Mouse (Mus musculus) splenic B cell, adult 2 months (primary cell): ENCODE measurements at regions not wholly inside any gene's neighbourhood (a gene's known extent, or its start where the extent isn't known, plus 50 kb on each side); places are given as distances from the start of the nearest gene placed in this dataset.

Experiments
- DNase-seq: peaks from one replicate; pipeline ENCODE4 v3.0.0-alpha.2; 2011; ENCODE audit warnings: low read depth, low spot score
- H3K27me3 ChIP-seq: 2 replicates; pipeline ENCODE4 v1.6.1; 2012; ENCODE audit warnings: mild to moderate bottlenecking, low read length, moderate library complexity, mixed read lengths; ENCODE audit not compliant: control insufficient read depth, poor library complexity, insufficient read depth, severe bottlenecking
- H3K36me3 ChIP-seq: 2 replicates; pipeline ENCODE4 v1.6.1; 2012; ENCODE audit warnings: mild to moderate bottlenecking, low read length, moderate library complexity, mixed read lengths; ENCODE audit not compliant: control insufficient read depth, poor library complexity, insufficient read depth, severe bottlenecking

- no peak for DNase-seq
- no peaks in the 10 kb centered on the region for H3K27me3 ChIP-seq
- no peaks in the 10 kb centered on the region for H3K36me3 ChIP-seq
These were observed 202.7 kb upstream of the A230072I06Rik start for GRCm38 (mm10) chr8:12075943-12076342.

DNA sequence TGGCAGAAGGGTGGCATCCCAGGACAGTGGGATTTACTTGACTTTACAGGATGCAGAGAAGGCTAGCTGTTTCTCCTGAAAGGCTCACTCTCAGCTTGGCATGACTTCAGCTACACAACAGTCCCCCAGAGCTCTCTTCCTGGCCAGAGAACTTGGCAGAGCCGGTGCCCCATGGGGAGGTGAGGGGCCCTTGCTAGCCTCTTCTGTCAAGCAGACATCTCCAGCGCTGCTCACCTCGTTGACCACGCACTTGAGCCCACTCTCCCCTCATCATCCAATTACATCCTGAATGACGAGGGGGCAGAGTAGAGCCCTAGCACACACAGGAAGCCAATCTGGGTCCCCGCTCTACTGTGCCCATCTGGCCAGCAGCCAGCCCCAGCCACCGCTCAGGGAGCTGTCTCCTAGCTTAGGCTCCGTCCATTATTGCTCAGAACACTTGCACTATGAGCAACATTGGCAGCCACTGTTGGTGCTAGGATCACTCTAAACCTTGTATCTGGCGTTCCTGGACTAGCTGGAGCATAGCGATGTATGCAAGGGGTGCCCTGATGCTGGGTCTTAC, 201.7 kb upstream of the A230072I06Rik start:
- Histone ChIP-seq H3K27me3 (no peaks in the 10 kb centered on the region), H3K36me3 (no peaks in the 10 kb centered on the region)
- DNase-seq = no peak

DNA sequence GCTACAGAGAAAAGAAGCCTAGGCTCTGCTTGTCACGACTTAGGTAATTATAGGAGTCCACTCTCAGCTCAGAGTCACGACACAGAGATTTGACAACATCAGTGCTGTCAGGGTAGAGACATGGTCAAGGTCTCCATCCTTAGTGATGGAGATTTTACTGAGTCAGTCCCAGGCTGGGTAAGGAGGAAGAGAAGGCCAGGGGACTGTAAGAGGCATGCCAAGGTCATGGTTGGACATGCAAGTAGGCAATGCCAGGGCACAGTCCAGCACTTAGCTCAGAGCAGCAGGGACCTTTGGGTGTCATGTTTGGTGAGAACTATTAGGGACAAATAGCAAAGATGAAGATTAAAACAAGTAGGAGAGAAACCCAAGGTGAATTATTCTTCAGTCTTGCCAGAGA, 200.7 kb upstream of the A230072I06Rik start:
- Histone ChIP-seq H3K27me3 (no peaks in the 10 kb centered on the region), H3K36me3 (no peaks in the 10 kb centered on the region)
- DNase-seq = no peak

- DNase-seq = no peak
- Histone ChIP-seq H3K27me3 (no peaks in the 10 kb centered on the region), H3K36me3 (no peaks in the 10 kb centered on the region)
These were observed 199.7 kb upstream of the A230072I06Rik start for GRCm38 (mm10) chr8:12078679-12079566.

GRCm38 (mm10) chr8:12081536-12081935, 197.1 kb upstream of the A230072I06Rik start:
- Histone ChIP-seq H3K36me3 (no peaks in the 10 kb centered on the region), H3K27me3 (no peaks in the 10 kb centered on the region)
- DNase-seq = no peak

DNA sequence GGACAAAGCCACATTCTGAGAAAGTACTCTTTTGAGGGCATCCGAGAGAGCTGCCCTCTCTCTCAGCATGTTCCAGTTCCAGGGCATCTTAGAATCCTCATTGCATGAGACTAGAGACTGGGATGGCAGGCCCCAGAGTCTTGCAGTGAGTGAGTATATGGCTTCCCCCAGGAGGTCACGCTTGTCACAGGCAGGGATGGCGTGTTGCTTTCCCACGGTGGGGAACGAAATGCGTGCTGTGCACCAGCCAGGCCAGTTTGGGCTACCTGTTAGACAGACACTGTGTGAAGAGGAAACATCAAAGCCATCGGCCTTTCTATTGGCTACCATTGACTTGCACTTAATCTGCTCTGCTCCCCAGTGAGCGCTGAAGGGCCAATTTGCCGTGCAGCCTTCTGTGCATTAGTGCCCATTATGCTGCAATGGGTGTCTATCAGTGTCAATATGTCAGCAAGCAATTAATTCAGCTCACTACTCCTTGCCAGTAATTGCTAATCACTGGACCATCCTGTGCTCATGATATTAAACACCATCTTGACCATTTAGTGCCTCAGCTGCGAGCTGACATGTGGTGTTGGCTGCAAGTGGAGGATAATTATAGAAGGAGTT, 191.3 kb upstream of the A230072I06Rik start:
- no peaks in the 10 kb centered on the region for H3K27me3 ChIP-seq
- H3K36me3 ChIP-seq = no peaks in the 10 kb centered on the region
- no peak for DNase-seq

- Histone ChIP-seq H3K27me3 (no peaks in the 10 kb centered on the region), H3K36me3 (no peaks in the 10 kb centered on the region)
- DNase-seq = no peak
These were observed 178.5 kb upstream of the A230072I06Rik start for GRCm38 (mm10) chr8:12100145-12100544.

GRCm38 (mm10) chr8:12103296-12103695, 175.3 kb upstream of the A230072I06Rik start:
- H3K36me3 ChIP-seq = no peaks in the 10 kb centered on the region
- no peaks in the 10 kb centered on the region for H3K27me3 ChIP-seq
- DNase-seq = no peak

DNA sequence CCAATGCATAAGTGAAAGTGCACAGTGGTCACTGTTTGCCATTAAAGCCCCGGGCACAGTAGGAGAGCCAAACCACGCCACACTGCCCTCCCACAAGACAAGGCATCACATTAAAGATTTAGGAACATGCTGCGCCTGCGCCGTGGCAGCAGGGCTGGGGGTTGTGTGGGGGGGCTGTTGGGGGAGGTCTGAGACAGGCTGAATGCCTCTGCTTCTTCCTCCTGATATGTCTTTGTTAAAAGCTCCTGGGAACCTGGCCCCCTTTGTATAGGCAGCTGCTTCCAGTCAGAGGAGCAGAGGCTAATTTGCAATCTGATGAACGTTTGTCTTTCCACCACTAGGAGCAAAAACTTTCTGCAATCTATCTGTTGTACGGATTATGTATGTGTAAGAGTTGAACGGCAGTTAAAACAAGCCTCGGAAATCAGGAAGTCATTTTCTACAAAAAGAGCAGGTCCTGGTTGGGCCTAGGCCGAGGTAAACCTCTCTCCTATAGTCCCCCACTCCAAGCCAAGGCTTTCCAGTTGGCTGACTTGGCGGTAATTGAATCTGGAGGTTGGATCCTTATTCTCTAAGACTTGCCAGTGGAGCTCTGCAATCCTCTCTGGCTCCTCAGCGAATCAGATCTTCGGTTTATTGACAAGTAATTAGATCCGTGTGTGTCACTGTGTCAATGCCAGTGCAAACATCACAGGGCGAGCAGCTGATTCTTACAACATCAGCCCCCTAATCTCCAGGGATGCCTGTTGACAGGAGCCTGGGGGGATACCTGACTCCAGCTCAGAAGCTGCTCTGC, 173.3 kb upstream of the A230072I06Rik start:
- H3K36me3 ChIP-seq = no peaks in the 10 kb centered on the region
- H3K27me3 ChIP-seq = no peaks in the 10 kb centered on the region
- no peak for DNase-seq

DNA sequence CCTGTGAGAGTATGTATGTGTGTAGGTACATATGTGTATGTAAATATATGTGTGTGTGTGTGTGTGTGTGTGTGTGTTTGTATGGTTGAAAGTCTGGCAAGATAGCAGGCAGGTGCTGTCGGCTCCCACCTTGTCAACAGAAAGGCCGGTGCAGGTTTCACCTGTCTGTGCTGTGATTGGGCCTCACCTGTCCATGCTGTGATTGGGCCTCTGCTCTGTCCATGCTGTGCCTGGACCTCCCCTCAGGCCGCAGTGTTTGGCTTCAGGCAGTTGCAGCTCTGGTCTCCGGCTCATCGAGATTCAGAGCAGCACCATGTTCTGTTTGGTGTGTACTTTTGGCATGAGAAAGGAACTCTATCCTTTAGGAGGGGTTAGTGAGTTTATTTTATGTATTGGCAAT, 170.0 kb upstream of the A230072I06Rik start:
- DNase-seq = no peak
- Histone ChIP-seq H3K36me3 (no peaks in the 10 kb centered on the region), H3K27me3 (no peaks in the 10 kb centered on the region)

- H3K36me3 ChIP-seq = no peaks in the 10 kb centered on the region
- DNase-seq = no peak
- no peaks in the 10 kb centered on the region for H3K27me3 ChIP-seq
These were observed 167.0 kb upstream of the A230072I06Rik start for GRCm38 (mm10) chr8:12111626-12112025.

DNA sequence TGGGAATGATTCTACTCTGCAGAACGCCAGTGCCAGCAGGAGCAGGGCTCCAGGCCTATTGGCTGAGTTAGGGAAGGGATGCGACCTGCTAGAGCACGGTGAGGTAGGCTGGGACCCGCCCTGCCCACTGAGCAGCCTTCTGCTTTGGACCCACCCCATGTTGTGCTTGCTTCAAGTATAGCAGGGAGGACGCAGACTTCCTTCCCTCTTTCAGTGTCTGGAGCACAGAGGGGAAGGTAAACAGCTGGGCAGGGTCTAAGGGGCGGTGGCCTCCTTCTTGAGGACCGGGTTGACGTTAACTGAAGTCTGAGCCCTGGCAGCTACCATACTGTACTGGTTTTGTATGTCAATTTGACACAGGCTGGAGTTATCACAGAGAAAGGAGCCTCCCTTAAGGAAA, 165.6 kb upstream of the A230072I06Rik start:
- DNase-seq = no peak
- H3K27me3 ChIP-seq = no peaks in the 10 kb centered on the region
- no peaks in the 10 kb centered on the region for H3K36me3 ChIP-seq

DNA sequence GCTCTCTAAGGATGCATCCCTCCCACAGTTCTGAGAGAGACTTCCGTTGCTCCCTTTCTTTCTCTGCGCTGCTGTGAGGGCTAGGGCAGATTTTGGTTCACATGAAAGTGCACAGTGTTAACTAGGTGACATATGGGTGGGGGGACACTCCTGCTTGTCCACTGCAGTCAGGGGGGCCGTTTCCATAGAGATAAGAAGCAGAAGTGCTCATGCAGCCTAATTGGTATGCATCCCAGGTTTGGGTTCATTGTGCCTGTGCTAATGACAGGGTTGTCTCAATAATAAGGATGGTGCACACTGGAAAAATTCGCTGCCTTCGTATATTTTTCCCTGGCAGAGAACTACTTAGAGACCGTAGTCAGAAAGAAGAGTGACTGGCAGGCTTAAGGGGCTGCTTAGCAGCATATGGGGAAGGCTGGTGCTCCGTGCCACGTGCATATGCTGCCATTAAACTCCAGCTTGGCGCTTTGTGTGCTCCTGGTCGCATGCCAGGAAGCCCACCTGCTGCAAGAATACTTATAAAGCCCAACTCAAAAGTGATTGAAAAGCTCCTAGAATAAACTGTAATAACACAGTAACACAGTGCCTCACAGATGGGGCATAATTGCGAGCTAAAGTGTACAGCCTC, 152.1 kb upstream of the A230072I06Rik start:
- Histone ChIP-seq H3K27me3 (no peaks in the 10 kb centered on the region), H3K36me3 (no peaks in the 10 kb centered on the region)
- DNase-seq = no peak

DNA sequence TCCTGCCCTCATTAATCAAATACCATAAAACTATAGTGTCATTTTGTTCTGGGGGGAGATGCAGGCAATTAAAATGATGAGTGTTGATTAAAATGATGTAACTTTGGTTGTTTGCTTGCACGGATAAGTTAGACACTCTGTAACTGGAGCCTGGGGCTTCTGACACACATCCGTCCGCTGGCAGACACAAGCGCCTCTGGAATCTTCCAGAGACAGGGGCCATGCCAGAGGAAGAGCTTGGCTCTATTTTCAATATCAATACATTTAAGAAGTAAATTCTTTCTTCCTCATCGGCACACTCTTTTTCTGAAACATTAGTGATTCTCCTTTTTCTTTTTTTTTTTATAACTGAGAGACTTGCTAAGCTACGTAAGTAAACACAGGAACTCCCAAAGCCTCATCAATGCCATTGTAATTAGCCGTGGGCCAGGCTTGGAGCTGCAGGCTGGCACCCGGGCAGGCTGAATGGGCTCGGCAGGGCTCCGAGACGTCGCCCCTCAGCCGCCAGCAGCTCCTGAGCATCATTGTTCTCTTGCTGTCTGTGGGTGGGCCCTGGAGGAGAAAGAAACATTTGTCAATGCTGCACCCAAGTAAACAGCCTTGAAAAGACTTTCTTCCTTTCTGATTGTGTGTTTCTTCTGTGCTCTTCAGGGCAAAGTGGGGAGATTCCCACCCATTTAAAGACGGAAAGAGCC, 151.4 kb upstream of the A230072I06Rik start:
- Histone ChIP-seq H3K27me3 (no peaks in the 10 kb centered on the region), H3K36me3 (no peaks in the 10 kb centered on the region)
- DNase-seq = no peak
